ENCODE assay signal across 18 mouse cellular contexts in the genomic region with DNA sequence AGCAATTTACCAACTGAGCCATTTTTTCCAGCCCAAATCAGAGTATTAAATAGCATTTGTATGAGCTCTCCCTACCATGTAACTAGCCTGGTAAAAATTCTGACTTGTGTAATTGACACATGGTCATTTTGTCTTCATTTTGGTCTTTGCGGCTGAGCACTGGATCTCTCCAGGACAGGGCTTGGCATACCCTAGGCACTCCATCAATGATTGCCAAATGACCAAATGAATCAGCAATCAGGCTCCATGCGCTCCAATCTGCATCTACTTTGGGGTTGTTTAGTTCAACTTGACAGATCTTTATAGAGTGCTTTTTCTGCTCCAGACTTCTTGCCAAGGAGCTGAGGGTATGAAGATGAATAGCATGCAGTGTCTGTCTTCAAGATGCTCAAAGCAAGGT. TPM values are rescaled to one million over a fixed set of nuclear protein-coding genes. Genes with fewer than 3 reads are reported as not detected.
DNase-seq lines count a peak whose midpoint lies in the region; ATAC-seq and TF ChIP-seq lines count a peak whose summit lies in the region.
"Had no signal": no experiment of that assay in that cellular context is flagged by ENCODE, and none has a peak within 500 bp of the region (broad histone marks: within the 10 kb centered on the region; RNA-seq: fewer than 3 reads in every experiment).

No protein-coding gene starts in this region.

- in situ Hi-C loops in Patski (cut with MboI; ENCODE audit: low pct_unique_long_range_greater_than_20kb): no loop called here

- no peak for TF ChIP-seq CTCF in Patski (IDR thresholded peaks at IDR 0.05)

- CTCF ChIA-PET in Patski (lab: Charles Lee): no interaction called here

- POLR2A ChIA-PET in Patski (lab: Charles Lee): no interaction called here

- no peak for ATAC-seq in Patski
- ATAC-seq: forebrain, embryonic 14.5 days; forebrain, embryonic 16.5 days had no signal

- peak; percentile 46 for DNase-seq in kidney, adult 9 months
- no peak for DNase-seq in kidney, postnatal 25 days
- DNase-seq in NIH3T3 (ENCODE audit: low read depth): peak; percentile 17
- peak; percentile 66 for DNase-seq in Patski (ENCODE audit: low read depth, low spot score)
- DNase-seq in lung, postnatal 4 days: no peak
- DNase-seq: adrenal gland, adult 2 months; adrenal gland, postnatal 10 days; adrenal gland, postnatal 25 days; cerebellum, adult 11 months; cerebellum, adult 18-20 months; cerebellum, adult 8-10 months; cerebellum, adult 9-11 months; cerebellum, postnatal 14 days; cerebellum, postnatal 36 days; embryo, embryonic 11 days had no signal

- H3K27me3 ChIP-seq in Patski: peaks cover 6% of the 10 kb centered on the region

RNA-seq across cellular contexts. Expression of a gene that starts 9.0 kb away (rescaled TPM):
- 1.3 TPM for polyA plus RNA-seq in Patski (2021)
- polyA plus RNA-seq: erythroblast, embryonic 14.5 days had no signal

RNA-seq across cellular contexts. Expression of a gene that starts 35.3 kb away (rescaled TPM):
- 21.8 TPM for polyA plus RNA-seq in Patski (2021)

Comparison
In these comparisons a context has a peak if more than half of its experiments do, and no peak if none do; other contexts are left out.
1. DNase-seq: peak in kidney, adult 9 months (single experiment), NIH3T3 (single experiment) and Patski (single experiment); none in kidney, postnatal 25 days (0 of 2) and lung, postnatal 4 days (0 of 2).